Mouse (Mus musculus) inflammation-experienced regulatory T-cells, adult 6 months (primary cell): Measurements from ENCODE around the gene Dmp1. TPM values are rescaled to one million over a fixed set of nuclear protein-coding genes. Genes with fewer than 3 reads are reported as not detected.

ENCODE experiments used
- ATAC-seq: one replicate; pipeline ENCODE4 v1.8.0; 2017
- polyA plus RNA-seq, 3 experiments: library from polyadenylated mRNA; unstranded; fragments of 100-300 nt; shearing (Covaris generic); gene quantifications; one replicate each; pipeline ENCODE4 v1.2.1; 2017

The Dmp1 gene
- polyA plus RNA-seq, 3 experiments from 2014 or later: not detected

DNA sequence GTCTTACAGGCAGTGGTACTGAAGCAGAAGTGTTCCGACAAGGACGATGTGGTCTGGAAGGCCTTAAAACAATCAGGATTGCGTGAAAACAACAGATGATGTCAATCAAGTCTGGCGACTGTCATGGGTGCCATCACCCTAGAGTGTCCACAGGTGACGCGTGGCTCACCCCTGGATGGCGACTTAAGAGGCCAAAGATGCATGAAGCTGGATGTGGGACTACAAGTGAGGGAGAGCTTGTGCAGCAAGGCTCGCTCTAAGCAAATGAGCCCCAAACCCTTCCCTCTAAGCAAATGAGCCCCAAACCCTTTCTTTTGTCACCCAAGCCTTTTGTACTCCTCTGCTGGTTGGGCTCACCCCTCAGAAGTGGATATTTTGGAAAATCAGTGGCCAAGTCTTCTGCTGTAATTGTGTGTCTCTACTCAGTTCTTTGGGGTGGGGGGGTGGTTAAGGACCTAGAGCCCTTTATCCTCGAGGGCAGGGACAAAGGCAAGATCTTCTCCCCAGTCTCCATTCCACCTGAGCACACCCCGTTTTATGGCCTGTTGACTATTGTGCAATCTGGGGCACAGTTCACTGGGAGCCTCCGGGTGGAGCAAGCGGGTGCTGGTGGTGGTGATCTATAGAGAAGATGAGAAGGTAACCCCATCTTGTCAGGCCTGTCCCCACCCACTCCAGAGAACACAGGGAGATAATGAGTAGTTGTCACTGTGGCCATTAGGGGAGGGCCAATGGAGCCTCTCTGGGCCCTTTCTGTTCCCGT lies 60.8 kb downstream of the Dmp1 start:
- no peak for ATAC-seq

Other genes with a start within 250 kb of the Dmp1 start
- gene Hsd17b13, start 225.2 kb upstream of the Dmp1 start, polyA plus RNA-seq: not detected
- 1 to 10 TPM; 3.5 to 4.9 (median 3.8) TPM for gene Hsd17b11, start 180.7 kb upstream of the Dmp1 start, polyA plus RNA-seq
- gene Nudt9, start 156.3 kb upstream of the Dmp1 start, polyA plus RNA-seq: 10 to 100 TPM; 14.9 to 17.8 (median 16.2) TPM
- not detected for gene Gm17660, start 125.0 kb upstream of the Dmp1 start, polyA plus RNA-seq
- not detected for gene Sparcl1, start 88.9 kb upstream of the Dmp1 start, polyA plus RNA-seq
- gene Dspp, start 31.9 kb upstream of the Dmp1 start, polyA plus RNA-seq: not detected
- gene Ibsp, start 96.6 kb downstream of the Dmp1 start, polyA plus RNA-seq: not detected
- not detected for gene Mepe, start 122.7 kb downstream of the Dmp1 start, polyA plus RNA-seq
- 1 to 10 TPM; 1.7 to 8.4 (median 2.4) TPM for gene Spp1, start 232.5 kb downstream of the Dmp1 start, polyA plus RNA-seq